Mouse (Mus musculus): ENCODE results near the gene Slc22a7. TPM values are rescaled to one million over a fixed set of nuclear protein-coding genes. Genes with fewer than 3 reads are reported as not detected.

Gene Slc22a7
- not detected in 2 replicates for polyA plus RNA-seq (2015; fragmentation: Nextera tagmentation; extraction: Ambion mirVana)

DNA sequence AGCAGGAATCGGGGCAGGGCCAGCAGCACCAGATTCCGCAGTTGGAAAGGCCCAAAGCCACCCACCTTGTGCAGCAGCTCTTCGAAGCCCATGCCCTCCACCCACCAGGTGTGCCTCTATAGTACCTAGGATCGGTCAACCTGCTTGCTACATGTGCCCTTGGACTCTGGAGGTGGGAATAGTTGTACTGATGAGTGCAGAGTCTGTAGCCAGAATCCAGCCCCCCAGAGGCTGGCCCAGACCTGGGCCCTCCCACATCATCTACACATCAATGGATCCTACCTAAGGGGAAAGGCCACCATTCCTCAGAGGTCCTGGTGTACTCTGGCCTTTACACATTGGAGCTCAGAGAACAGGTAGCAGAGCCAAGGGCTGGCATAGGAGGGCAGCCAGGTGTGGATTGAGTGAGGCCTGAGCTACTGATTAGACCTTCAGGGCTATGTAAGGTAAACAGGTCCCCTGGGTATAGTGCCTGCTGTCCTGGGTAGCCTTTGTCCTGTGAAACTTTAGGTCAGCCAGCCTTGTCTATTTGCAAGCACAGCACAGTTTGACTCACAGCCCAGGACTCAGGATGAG, at the start of gene Slc22a7:
Slc22a7 (minus strand) TSS at position 160 of the 576 bp plus-strand sequence.

DNA sequence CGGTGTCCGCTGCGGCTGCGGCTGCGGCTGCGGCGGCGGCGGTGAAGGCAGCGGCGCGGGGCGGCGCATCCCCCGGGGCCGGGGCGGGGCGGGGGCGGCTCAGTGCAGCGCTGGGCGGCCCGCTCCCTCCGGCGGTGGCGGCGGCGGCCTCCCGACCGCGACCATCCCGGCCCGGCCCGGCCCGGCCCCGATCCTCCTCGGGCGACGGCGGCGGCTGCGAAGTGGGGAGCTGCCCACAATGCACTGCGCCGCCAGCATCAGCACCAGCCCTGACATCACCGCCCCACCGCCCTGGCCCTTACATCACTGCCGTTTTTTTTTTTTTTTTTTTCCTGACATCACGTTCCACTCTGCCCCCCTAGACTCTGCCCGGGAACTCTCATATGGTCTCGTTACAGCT, 49.2 kb upstream of the Slc22a7 start, which contains the start of gene Ttbk1:
Ttbk1 (minus strand) TSS at position 245 of the 400 bp plus-strand sequence.

DNA sequence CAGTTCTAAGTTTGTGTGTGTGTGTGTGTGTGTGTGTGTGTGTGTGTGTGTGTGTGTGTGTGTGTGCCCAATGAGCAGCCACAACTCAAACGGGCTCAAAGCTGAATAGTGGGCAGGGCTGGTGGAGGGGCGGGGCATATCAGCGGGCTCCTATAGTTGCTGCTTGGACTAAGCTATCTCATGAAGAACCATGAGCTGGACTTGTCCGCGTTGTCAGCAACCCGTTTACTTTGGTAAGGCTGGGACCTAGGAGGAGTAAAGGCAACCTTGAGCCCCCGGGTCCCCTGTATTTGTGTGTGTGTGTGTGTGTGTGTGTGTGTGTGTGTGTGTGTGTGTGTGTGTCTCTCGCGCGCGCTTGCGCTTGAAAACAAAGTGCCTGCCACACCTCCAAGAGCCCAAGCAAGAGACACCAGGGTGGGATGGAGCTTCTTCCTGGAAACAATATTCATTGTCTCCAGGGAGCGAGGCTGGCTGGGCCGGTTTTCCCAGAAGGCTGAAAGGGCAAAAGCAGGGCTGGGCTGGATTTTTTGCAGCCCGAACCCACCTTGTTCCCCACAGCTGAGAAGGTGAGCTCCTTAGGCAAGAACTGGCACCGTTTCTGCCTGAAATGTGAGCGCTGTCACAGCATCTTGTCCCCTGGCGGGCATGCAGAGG, 9.4 kb downstream of the Slc22a7 start, which contains the start of gene Crip3:
Crip3 (plus strand) TSS at position 166 of the 654 bp plus-strand sequence.

DNA sequence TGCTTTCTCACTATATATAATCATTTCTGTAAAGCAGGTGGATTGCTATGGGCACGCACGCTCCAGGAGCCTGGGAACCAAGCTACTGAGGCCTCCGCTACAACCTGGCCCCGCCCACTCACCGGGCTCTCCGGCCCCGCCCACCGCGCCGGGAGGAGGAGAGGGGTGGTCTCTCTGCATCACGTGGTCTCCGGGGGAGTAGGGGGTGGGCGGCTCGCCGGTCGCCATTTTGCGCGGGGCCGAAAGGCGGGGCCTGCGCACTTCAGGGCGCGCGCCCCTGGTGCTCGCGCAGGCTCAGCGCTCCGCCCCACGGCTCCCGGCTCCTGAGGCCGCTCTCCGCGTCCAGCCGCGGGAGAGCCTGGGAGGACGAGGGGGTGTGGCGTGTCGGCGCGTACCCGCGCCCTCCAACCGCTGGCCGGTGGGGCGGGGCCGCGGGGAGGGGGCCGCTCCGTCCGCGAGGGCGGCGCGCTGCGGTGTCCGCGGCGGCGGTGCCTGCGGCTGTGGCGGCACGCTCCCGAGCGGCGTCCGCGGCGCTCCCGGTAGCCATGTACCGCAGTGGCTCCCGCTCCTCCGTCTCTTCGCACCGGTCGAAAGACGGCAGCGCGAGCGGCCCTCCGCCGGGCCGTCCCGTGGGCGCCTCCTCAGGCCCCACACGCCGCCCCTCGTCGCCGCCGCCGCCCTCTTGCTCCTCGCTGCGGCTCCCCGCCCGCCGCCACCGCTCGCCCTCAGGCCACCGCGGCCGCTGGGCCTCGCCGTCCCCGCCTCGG, 54.8 kb downstream of the Slc22a7 start, which contains the start of gene Zfp318:
Zfp318 (plus strand) TSS at position 438 of the 767 bp plus-strand sequence.

Other genes starting within 250 kb of the Slc22a7 start
- gene Polh, start 235.8 kb downstream of the Slc22a7 start, polyA plus RNA-seq (2015; fragmentation: Nextera tagmentation; extraction: Ambion mirVana), result 21.5 and 23.3 TPM in 2 replicates
- 17.3 and 18.1 TPM in 2 replicates for gene Xpo5, start 235.7 kb downstream of the Slc22a7 start, polyA plus RNA-seq (2015; fragmentation: Nextera tagmentation; extraction: Ambion mirVana)
- gene Polr1c, start 190.4 kb downstream of the Slc22a7 start, polyA plus RNA-seq (2015; fragmentation: Nextera tagmentation; extraction: Ambion mirVana), result 51.1 and 52.9 TPM in 2 replicates
- 57.2 and 72.5 TPM in 2 replicates for gene Yipf3, start 190.4 kb downstream of the Slc22a7 start, polyA plus RNA-seq (2015; fragmentation: Nextera tagmentation; extraction: Ambion mirVana)
- gene Lrrc73, start 184.9 kb downstream of the Slc22a7 start, polyA plus RNA-seq (2015; fragmentation: Nextera tagmentation; extraction: Ambion mirVana), result 0.12 and 0.13 TPM in 2 replicates
- 12.8 and 13.7 TPM in 2 replicates for gene Tjap1, start 155.4 kb downstream of the Slc22a7 start, polyA plus RNA-seq (2015; fragmentation: Nextera tagmentation; extraction: Ambion mirVana)
- gene Dlk2, start 141.0 kb downstream of the Slc22a7 start, polyA plus RNA-seq (2015; fragmentation: Nextera tagmentation; extraction: Ambion mirVana), result 0.11 and 0.14 TPM in 2 replicates
- gene Abcc10, start 110.1 kb downstream of the Slc22a7 start, polyA plus RNA-seq (2015; fragmentation: Nextera tagmentation; extraction: Ambion mirVana), result 2.1 and 2.7 TPM in 2 replicates
- gene Zfp318, start 54.7 kb downstream of the Slc22a7 start, polyA plus RNA-seq (2015; fragmentation: Nextera tagmentation; extraction: Ambion mirVana), result 2.9 and 3.3 TPM in 2 replicates
- gene Crip3, start 9.5 kb downstream of the Slc22a7 start, polyA plus RNA-seq (2015; fragmentation: Nextera tagmentation; extraction: Ambion mirVana), result 0.33 TPM in 1 of 2 replicates, not detected in the other
- gene Ttbk1, start 49.2 kb upstream of the Slc22a7 start, polyA plus RNA-seq (2015; fragmentation: Nextera tagmentation; extraction: Ambion mirVana), result not detected in 2 replicates
- 27.4 and 31.3 TPM in 2 replicates for gene Dnph1, start 58.3 kb upstream of the Slc22a7 start, polyA plus RNA-seq (2015; fragmentation: Nextera tagmentation; extraction: Ambion mirVana)
- 1.4 and 1.5 TPM in 2 replicates for gene Cul9, start 107.9 kb upstream of the Slc22a7 start, polyA plus RNA-seq (2015; fragmentation: Nextera tagmentation; extraction: Ambion mirVana)
- 5.2 and 5.5 TPM in 2 replicates for gene Srf, start 117.7 kb upstream of the Slc22a7 start, polyA plus RNA-seq (2015; fragmentation: Nextera tagmentation; extraction: Ambion mirVana)
- gene Ptk7, start 191.0 kb upstream of the Slc22a7 start, polyA plus RNA-seq (2015; fragmentation: Nextera tagmentation; extraction: Ambion mirVana), result 20.2 and 28.0 TPM in 2 replicates
- 8.1 and 12.2 TPM in 2 replicates for gene Klc4, start 207.6 kb upstream of the Slc22a7 start, polyA plus RNA-seq (2015; fragmentation: Nextera tagmentation; extraction: Ambion mirVana)
- 96.7 and 107 TPM in 2 replicates for gene Mrpl2, start 207.8 kb upstream of the Slc22a7 start, polyA plus RNA-seq (2015; fragmentation: Nextera tagmentation; extraction: Ambion mirVana)
- 11.8 and 15.2 TPM in 2 replicates for gene Cul7, start 211.9 kb upstream of the Slc22a7 start, polyA plus RNA-seq (2015; fragmentation: Nextera tagmentation; extraction: Ambion mirVana)
- 31.8 and 34.5 TPM in 2 replicates for gene Rrp36, start 235.9 kb upstream of the Slc22a7 start, polyA plus RNA-seq (2015; fragmentation: Nextera tagmentation; extraction: Ambion mirVana)
- 58.9 and 66.0 TPM in 2 replicates for gene Mea1, start 240.3 kb upstream of the Slc22a7 start, polyA plus RNA-seq (2015; fragmentation: Nextera tagmentation; extraction: Ambion mirVana)
- 74.7 and 78.1 TPM in 2 replicates for gene Klhdc3, start 242.5 kb upstream of the Slc22a7 start, polyA plus RNA-seq (2015; fragmentation: Nextera tagmentation; extraction: Ambion mirVana)